Mouse (Mus musculus) spleen, adult 2 months (tissue): ENCODE data around the gene Slc35b2.

ENCODE experiments used
- CTCF ChIP-seq: fragments of 200-500 bp; IDR thresholded peaks from 2 replicates; pipeline ENCODE4 v1.5.1; 2011; ENCODE audit warnings: mild to moderate bottlenecking, inconsistent platforms; ENCODE audit not compliant: insufficient read depth, insufficient read length, insufficient replicate concordance; ENCODE audit errors: extremely low read depth
- POLR2A ChIP-seq: fragments of 200-500 bp; IDR thresholded peaks from 2 replicates; pipeline ENCODE4 v1.6.1; 2011; ENCODE audit warnings: low read depth, low read length, inconsistent platforms

DNA sequence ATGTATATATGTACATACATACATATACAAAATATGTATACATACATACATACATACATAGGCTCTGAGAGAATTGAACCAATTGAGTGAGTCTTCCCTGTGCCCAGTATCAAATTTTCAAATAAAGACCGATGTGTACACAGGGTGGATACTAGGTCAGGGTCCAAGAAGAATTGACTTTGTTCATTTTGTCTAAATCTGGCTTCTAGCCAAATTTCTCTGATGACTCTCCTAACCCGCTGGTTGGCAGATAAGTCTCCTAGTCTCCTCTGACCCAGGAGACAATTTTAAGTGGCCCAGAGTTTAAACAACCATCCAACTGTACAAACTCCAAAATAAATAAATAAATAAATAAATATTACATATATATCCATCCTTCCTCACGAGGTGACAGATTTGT is 35.2 kb downstream of the Slc35b2 start:
- TF ChIP-seq POLR2A = no peak
- no peak for TF ChIP-seq CTCF
